Mouse (Mus musculus): ENCODE measurements around the gene Hexb.

GRCm38 (mm10) chr13:97199123-97199522, 966 bp upstream of the Hexb start:
- TF ChIP-seq CTCF (IDR thresholded peaks at IDR 0.05; ENCODE audit: control insufficient read depth, insufficient read depth, low read length): no peak
- TF ChIP-seq POLR2A (IDR thresholded peaks at IDR 0.05; ENCODE audit: borderline replicate concordance, control insufficient read depth, low read depth, low read length): no peak

Measured in bone marrow, adult 2 months (tissue).